Mouse (Mus musculus) cerebellum, adult 2 months (tissue): ENCODE measurements around the gene Acot5.

ENCODE experiments used
- CTCF ChIP-seq: fragments of 200-500 bp; IDR thresholded peaks from 2 replicates; pipeline ENCODE4 v1.5.1; 2011; ENCODE audit warnings: low read depth, mild to moderate bottlenecking, control low read depth, low read length, moderate library complexity, borderline replicate concordance; ENCODE audit not compliant: insufficient read depth
- POLR2A ChIP-seq: fragments of 200-500 bp; IDR thresholded peaks from 2 replicates; pipeline ENCODE4 v1.6.1; 2011; ENCODE audit warnings: low read length, control low read depth, borderline replicate concordance; ENCODE audit not compliant: insufficient read depth

DNA sequence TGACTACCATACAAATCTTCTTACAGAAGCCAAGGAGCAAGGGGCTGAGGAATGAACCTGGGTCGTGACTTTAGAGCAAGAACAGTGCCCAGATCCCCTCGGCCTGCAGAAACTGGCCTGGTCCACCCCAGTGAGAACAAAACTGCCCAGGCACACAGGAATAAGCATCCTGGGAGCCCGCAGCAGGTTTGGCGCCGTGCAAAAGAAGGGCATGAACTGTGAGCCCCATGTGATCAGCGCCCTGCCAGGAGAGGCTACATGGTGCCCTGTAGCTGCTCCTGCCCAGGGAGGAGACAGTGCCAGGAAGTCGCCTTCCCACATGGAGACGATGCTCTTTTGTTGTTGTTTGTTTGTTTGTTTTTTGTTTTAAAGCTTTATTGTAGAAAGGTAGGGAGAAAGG lies 4.5 kb upstream of the Acot5 start:
- TF ChIP-seq CTCF (no peak), POLR2A (no peak)
